Mouse (Mus musculus): ENCODE measurements at regions not wholly inside any gene's neighbourhood (a gene's known extent, or its start where the extent isn't known, plus 50 kb on each side); places are given as distances from the start of the nearest gene placed in this dataset.
A peak's percentile ranks its signal among the peaks of the same experiment; 100 is the strongest.

- no peak overlapping the region for H3K4me2 ChIP-seq (ENCODE audit: low read depth, low read length, poor library complexity, severe bottlenecking)
- H3K9me3 ChIP-seq (ENCODE audit: low read length) = no peaks in the 10 kb centered on the region
- no peak for ATAC-seq (ENCODE audit: low FRiP score)
- no peak for DNase-seq (ENCODE audit: low spot score)
- no peak overlapping the region for H3K27ac ChIP-seq (ENCODE audit: low read depth, low read length)
- H3K9ac ChIP-seq (replicated peaks; ENCODE audit: low read length, poor library complexity, severe bottlenecking) = no peak overlapping the region
- H3K4me3 ChIP-seq (ENCODE audit: low read depth, low read length) = no peak overlapping the region
- no peak for TF ChIP-seq CTCF (IDR thresholded peaks at IDR 0.05)
- H3K27me3 ChIP-seq (ENCODE audit: insufficient read depth, low read length) = no peaks in the 10 kb centered on the region
- H3K4me1 ChIP-seq (ENCODE audit: insufficient read depth, low read length) = no peaks in the 10 kb centered on the region
- 81% methylated on average over 8 of the region's 8 CpGs for WGBS
- no peaks in the 10 kb centered on the region for H3K36me3 ChIP-seq (ENCODE audit: insufficient read depth, low read length)
Observed at GRCm38 (mm10) chr13:28730059-28730580, 223.4 kb downstream of the Sox4 start.

DNA sequence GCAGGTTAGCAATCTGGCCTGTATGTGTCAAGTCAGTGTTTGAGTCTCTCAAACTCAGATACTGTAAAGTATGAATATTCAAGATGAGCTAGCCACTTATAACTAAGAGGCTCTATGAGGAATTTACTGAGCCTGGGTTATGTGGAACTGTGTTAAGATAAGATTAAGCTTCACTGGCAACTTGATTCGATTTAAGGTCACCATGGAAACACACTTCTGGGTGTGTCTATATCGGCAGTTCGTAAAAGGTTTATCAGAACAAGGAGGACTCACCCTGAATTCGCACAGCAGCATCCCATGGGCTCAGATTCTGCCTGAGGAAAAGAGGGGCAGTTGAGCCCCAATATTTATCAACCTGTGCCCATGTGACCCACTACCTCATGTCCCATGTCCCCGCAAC lies 224.7 kb downstream of the Sox4 start:
- no peak overlapping the region for H3K4me3 ChIP-seq (ENCODE audit: low read depth, low read length)
- 68% methylated on average over 5 of the region's 5 CpGs for WGBS
- H3K27ac ChIP-seq (ENCODE audit: low read depth, low read length) = no peak overlapping the region
- DNase-seq (ENCODE audit: low spot score) (no peak), ATAC-seq (ENCODE audit: low FRiP score) (no peak)
- H3K9ac ChIP-seq (replicated peaks; ENCODE audit: low read length, poor library complexity, severe bottlenecking) = no peak overlapping the region
- TF ChIP-seq CTCF (IDR thresholded peaks at IDR 0.05) = no peak
- no peaks in the 10 kb centered on the region for H3K36me3 ChIP-seq (ENCODE audit: insufficient read depth, low read length)
- no peaks in the 10 kb centered on the region for H3K27me3 ChIP-seq (ENCODE audit: insufficient read depth, low read length)
- no peaks in the 10 kb centered on the region for H3K4me1 ChIP-seq (ENCODE audit: insufficient read depth, low read length)
- no peak overlapping the region for H3K4me2 ChIP-seq (ENCODE audit: low read depth, low read length, poor library complexity, severe bottlenecking)
- H3K9me3 ChIP-seq (ENCODE audit: low read length) = no peaks in the 10 kb centered on the region

DNA sequence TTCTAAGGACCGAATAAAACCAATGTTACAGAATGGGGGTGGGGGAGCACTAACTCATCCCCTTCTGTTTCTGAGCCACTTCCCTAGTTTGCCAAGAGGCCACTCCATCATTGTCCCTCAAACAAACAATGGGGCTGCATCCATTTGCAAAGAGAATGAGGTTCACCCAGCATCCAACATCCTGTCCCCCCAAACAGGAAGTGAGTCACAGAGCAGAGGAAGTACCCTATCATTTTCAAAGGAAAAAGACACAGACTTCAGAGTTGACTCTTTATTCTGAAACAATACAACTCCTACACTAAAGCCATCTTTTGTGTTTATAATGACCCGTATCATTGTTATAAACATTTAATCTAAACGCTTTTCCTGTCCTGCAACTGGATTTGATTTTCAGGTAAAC lies 229.2 kb downstream of the Sox4 start:
- Histone ChIP-seq H3K9ac (replicated peaks; ENCODE audit: low read length, poor library complexity, severe bottlenecking) (no peak overlapping the region), H3K4me3 (ENCODE audit: low read depth, low read length) (no peak overlapping the region), H3K27me3 (ENCODE audit: insufficient read depth, low read length) (no peaks in the 10 kb centered on the region), H3K27ac (ENCODE audit: low read depth, low read length) (no peak overlapping the region), H3K4me2 (ENCODE audit: low read depth, low read length, poor library complexity, severe bottlenecking) (no peak overlapping the region), H3K9me3 (ENCODE audit: low read length) (no peaks in the 10 kb centered on the region), H3K4me1 (ENCODE audit: insufficient read depth, low read length) (peaks cover 14% of the 10 kb centered on the region), H3K36me3 (ENCODE audit: insufficient read depth, low read length) (no peaks in the 10 kb centered on the region)
- 82% methylated on average over 3 of the region's 3 CpGs for WGBS
- no peak for DNase-seq (ENCODE audit: low spot score)
- no peak for TF ChIP-seq CTCF (IDR thresholded peaks at IDR 0.05)
- ATAC-seq (ENCODE audit: low FRiP score) = no peak

GRCm38 (mm10) chr13:28722074-28722473 lies 231.4 kb downstream of the Sox4 start:
- H3K36me3 ChIP-seq (ENCODE audit: insufficient read depth, low read length) = no peaks in the 10 kb centered on the region
- peak overlapping the region; percentile 69 for H3K27ac ChIP-seq (ENCODE audit: low read depth, low read length)
- H3K4me2 ChIP-seq (ENCODE audit: low read depth, low read length, poor library complexity, severe bottlenecking) = no peak overlapping the region
- H3K27me3 ChIP-seq (ENCODE audit: insufficient read depth, low read length) = no peaks in the 10 kb centered on the region
- DNase-seq (ENCODE audit: low spot score) (no peak), ATAC-seq (ENCODE audit: low FRiP score) (no peak)
- H3K4me3 ChIP-seq (ENCODE audit: low read depth, low read length) = no peak overlapping the region
- H3K9ac ChIP-seq (replicated peaks; ENCODE audit: low read length, poor library complexity, severe bottlenecking) = 0 out of 2 replicates have a peak overlapping the region, but pooled peaks have one; percentile 24
- WGBS = 17% methylated on average over 2 of the region's 2 CpGs
- H3K9me3 ChIP-seq (ENCODE audit: low read length) = no peaks in the 10 kb centered on the region
- no peak for TF ChIP-seq CTCF (IDR thresholded peaks at IDR 0.05)
- H3K4me1 ChIP-seq (ENCODE audit: insufficient read depth, low read length) = peaks cover 17% of the 10 kb centered on the region

GRCm38 (mm10) chr13:28721548-28721981 lies 231.9 kb downstream of the Sox4 start:
- 0 out of 2 replicates have a peak overlapping the region, but pooled peaks have one; percentile 24 for H3K9ac ChIP-seq (replicated peaks; ENCODE audit: low read length, poor library complexity, severe bottlenecking)
- DNase-seq (ENCODE audit: low spot score) (peak; percentile 64), ATAC-seq (ENCODE audit: low FRiP score) (peak; percentile 68)
- peaks cover 17% of the 10 kb centered on the region for H3K4me1 ChIP-seq (ENCODE audit: insufficient read depth, low read length)
- H3K9me3 ChIP-seq (ENCODE audit: low read length) = no peaks in the 10 kb centered on the region
- H3K27me3 ChIP-seq (ENCODE audit: insufficient read depth, low read length) = no peaks in the 10 kb centered on the region
- TF ChIP-seq CTCF (IDR thresholded peaks at IDR 0.05) = peak; percentile 56
- H3K4me2 ChIP-seq (ENCODE audit: low read depth, low read length, poor library complexity, severe bottlenecking) = 0 out of 2 replicates have a peak overlapping the region, but pooled peaks have one; percentile 3
- no peak overlapping the region for H3K4me3 ChIP-seq (ENCODE audit: low read depth, low read length)
- no peaks in the 10 kb centered on the region for H3K36me3 ChIP-seq (ENCODE audit: insufficient read depth, low read length)
- H3K27ac ChIP-seq (ENCODE audit: low read depth, low read length) = peak overlapping the region; percentile 69
- WGBS = 16% methylated on average over 11 of the region's 11 CpGs

DNA sequence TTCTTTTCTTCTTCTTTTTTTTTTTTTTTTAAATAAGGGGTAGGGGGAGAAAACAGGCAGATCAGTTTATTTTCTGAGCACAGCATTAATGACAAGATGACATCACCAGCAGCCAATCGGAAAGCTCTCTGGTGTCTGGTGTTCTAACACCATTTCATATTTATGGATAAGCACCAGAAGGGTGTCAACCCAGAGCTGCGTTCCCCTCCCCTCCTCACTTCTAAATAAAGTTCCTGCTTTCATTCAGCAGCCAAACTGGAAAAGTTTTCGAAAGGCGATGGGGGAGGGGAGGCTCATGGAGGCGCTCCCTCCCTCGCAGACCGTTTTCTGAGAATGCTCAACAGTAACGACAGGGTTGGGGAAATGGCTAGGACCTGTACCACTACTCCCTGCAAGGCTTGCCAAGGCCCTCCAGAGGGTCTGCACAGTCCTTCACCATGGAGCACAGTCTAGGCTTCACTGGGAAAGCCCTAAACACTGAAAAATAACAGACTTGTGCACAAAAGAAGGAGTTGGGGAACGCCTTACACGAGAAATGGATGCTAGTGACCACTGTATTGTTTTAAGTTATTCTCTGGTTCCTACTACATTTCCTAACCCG lies 232.8 kb downstream of the Sox4 start:
- peak overlapping the region; percentile 69; the same call in 1 of the 2 replicates for H3K27ac ChIP-seq (ENCODE audit: low read depth, low read length)
- no peaks in the 10 kb centered on the region for H3K27me3 ChIP-seq (ENCODE audit: insufficient read depth, low read length)
- H3K36me3 ChIP-seq (ENCODE audit: insufficient read depth, low read length) = no peaks in the 10 kb centered on the region
- H3K4me3 ChIP-seq (ENCODE audit: low read depth, low read length) = no peak overlapping the region
- 38% methylated on average over 11 of the region's 11 CpGs for WGBS
- ATAC-seq (ENCODE audit: low FRiP score) (peak; percentile 54; the same call in 1 of the 2 replicates), DNase-seq (ENCODE audit: low spot score) (peak; percentile 68)
- H3K9ac ChIP-seq (replicated peaks; ENCODE audit: low read length, poor library complexity, severe bottlenecking) = no peak overlapping the region
- no peaks in the 10 kb centered on the region for H3K9me3 ChIP-seq (ENCODE audit: low read length)
- peak overlapping the region; percentile 28; the same call in 1 of the 2 replicates for H3K4me2 ChIP-seq (ENCODE audit: low read depth, low read length, poor library complexity, severe bottlenecking)
- no peak for TF ChIP-seq CTCF (IDR thresholded peaks at IDR 0.05)
- H3K4me1 ChIP-seq (ENCODE audit: insufficient read depth, low read length) = peaks cover 17% of the 10 kb centered on the region

Measured in midbrain, postnatal 0 days (tissue).